Mouse (Mus musculus) liver, embryonic 14.5 days (tissue): ENCODE measurements around the gene 3110040N11Rik.

ENCODE experiments used
- CTCF ChIP-seq: IDR thresholded peaks from 2 replicates; pipeline ENCODE4 v1.5.1; 2016; ENCODE audit warnings: antibody characterized with exemption, low read depth, control low read depth
- EP300 ChIP-seq: IDR thresholded peaks from 2 replicates; pipeline ENCODE4 v1.6.1; 2016; ENCODE audit warnings: antibody characterized with exemption, low read depth

DNA sequence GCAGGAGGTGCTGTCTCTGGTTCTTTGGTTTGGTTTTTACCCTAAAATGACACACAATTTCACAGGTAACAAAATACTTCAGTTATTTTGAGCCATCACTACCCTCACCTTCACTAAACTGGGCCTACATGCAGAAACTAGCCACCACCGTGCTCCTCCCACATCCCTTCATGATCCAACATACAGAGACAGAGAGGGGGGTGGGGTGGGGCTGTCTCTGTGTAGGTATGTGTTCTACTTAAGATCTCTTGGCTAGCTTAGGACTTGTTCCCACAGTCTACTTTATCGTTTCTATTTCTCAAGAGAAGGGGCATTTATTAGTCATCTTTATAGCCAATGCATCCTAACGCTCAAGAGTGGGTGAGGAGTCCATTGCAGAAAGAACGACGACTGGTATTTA lies 742 bp downstream of the 3110040N11Rik start:
- TF ChIP-seq CTCF = no peak
- TF ChIP-seq EP300 = no peak
